Mouse (Mus musculus) MEL (cell line): ENCODE measurements around the gene Atp6v1g1. TPM values are rescaled to one million over a fixed set of nuclear protein-coding genes. Genes with fewer than 3 reads are reported as not detected.

Experiments used
- DNase-seq: peaks from one replicate; pipeline ENCODE4 v3.0.0; 2011; ENCODE audit warnings: low read depth, low spot score
- H3K27ac ChIP-seq: 2 replicates; pipeline ENCODE4 v1.5.1; 2012; ENCODE audit warnings: low read depth, mild to moderate bottlenecking, control low read depth, low read length, moderate library complexity; ENCODE audit not compliant: control insufficient read depth
- H3K27me3 ChIP-seq, 2 experiments: fragments of 150-350 bp in 1 of 2; sonication (generic) in 1 of 2; 2 replicates each; pipeline ENCODE4 v1.6.1; 2012; ENCODE audit warnings: low read length in 2 of 2, mild to moderate bottlenecking in 2 of 2, improper control_type of control experiment in 1 of 2, moderate library complexity in 1 of 2; ENCODE audit not compliant: insufficient read depth in 2 of 2, control insufficient read depth in 1 of 2
- H3K36me3 ChIP-seq, 2 experiments: 2 replicates each; pipeline ENCODE4 v1.6.1; 2012 to 2014; ENCODE audit warnings: low read length in 2 of 2, improper control_type of control experiment in 1 of 2, inconsistent platforms in 1 of 2, mild to moderate bottlenecking in 1 of 2; ENCODE audit not compliant: insufficient read depth in 2 of 2, control insufficient read depth in 1 of 2
- H3K4me1 ChIP-seq, 2 experiments: fragments of 150-350 bp in 1 of 2; sonication (generic) in 1 of 2; 2 replicates each; pipeline ENCODE4 v1.6.1; 2012; ENCODE audit warnings: low read length in 2 of 2, improper control_type of control experiment in 1 of 2, mild to moderate bottlenecking in 1 of 2; ENCODE audit not compliant: insufficient read depth in 2 of 2, control insufficient read depth in 1 of 2
- H3K4me3 ChIP-seq, 2 experiments: fragments of 150-350 bp in 1 of 2; sonication (generic) in 1 of 2; 2 replicates each; pipeline ENCODE4 v1.5.1; 2012; ENCODE audit warnings: low read depth in 2 of 2, low read length in 2 of 2, mild to moderate bottlenecking in 2 of 2, moderate library complexity in 2 of 2, control low read depth in 1 of 2, improper control_type of control experiment in 1 of 2; ENCODE audit not compliant: control insufficient read depth in 1 of 2, insufficient read depth in 1 of 2
- H3K79me2 ChIP-seq: 2 replicates; pipeline ENCODE4 v1.6.1; 2012; ENCODE audit warnings: mild to moderate bottlenecking, low read length, moderate library complexity; ENCODE audit not compliant: control insufficient read depth, poor library complexity, insufficient read depth
- H3K9ac ChIP-seq: 2 replicates; pipeline ENCODE4 v1.6.1; 2012; ENCODE audit warnings: low read depth, mild to moderate bottlenecking, control low read depth, low read length, moderate library complexity; ENCODE audit not compliant: control insufficient read depth, poor library complexity, severe bottlenecking
- H3K9me3 ChIP-seq: fragments of 150-350 bp; sonication (generic); replicated peaks from 2 replicates; pipeline ENCODE4 v1.6.1; 2012; ENCODE audit warnings: mild to moderate bottlenecking, low read length, improper control_type of control experiment, moderate library complexity; ENCODE audit not compliant: insufficient read depth
- CHD2 ChIP-seq: IDR thresholded peaks from 2 replicates; pipeline ENCODE4 v1.6.1; 2011; ENCODE audit warnings: low read length, improper control_type of control experiment
- CTCF ChIP-seq, 3 experiments: IDR thresholded peaks in 2 of 3; conservative IDR thresholded peaks in 1 of 3; 2 replicates each; pipeline ENCODE4 v1.5.1; 2011 to 2012; ENCODE audit warnings: low read length in 3 of 3, low read depth in 2 of 3, mild to moderate bottlenecking in 2 of 3, improper control_type of control experiment in 1 of 3, inconsistent platforms in 1 of 3, mixed read lengths in 1 of 3, moderate library complexity in 1 of 3; ENCODE audit not compliant: control insufficient read depth in 1 of 3, insufficient read depth in 1 of 3, poor library complexity in 1 of 3, severe bottlenecking in 1 of 3
- E2F4 ChIP-seq: IDR thresholded peaks from 2 replicates; pipeline ENCODE4 v1.6.1; 2011; ENCODE audit warnings: low read depth, low read length, improper control_type of control experiment, borderline replicate concordance
- ELF1 ChIP-seq: IDR thresholded peaks from 2 replicates; pipeline ENCODE4 v1.6.1; 2014; ENCODE audit warnings: low read depth, mild to moderate bottlenecking, inconsistent platforms, low read length, improper control_type of control experiment, moderate library complexity
- EP300 ChIP-seq, 2 experiments: IDR thresholded peaks; 2 replicates each; pipeline ENCODE4 v1.6.1; 2011; ENCODE audit warnings: improper control_type of control experiment in 2 of 2, low read length in 2 of 2, low read depth in 1 of 2, mild to moderate bottlenecking in 1 of 2
- KAT2A ChIP-seq: conservative IDR thresholded peaks from 2 replicates; pipeline ENCODE4 v1.6.1; 2012; ENCODE audit warnings: low read depth, low read length, improper control_type of control experiment, inconsistent platforms
- MAFK ChIP-seq: IDR thresholded peaks from 2 replicates; pipeline ENCODE4 v1.6.1; 2011; ENCODE audit warnings: low read depth, mild to moderate bottlenecking, low read length, improper control_type of control experiment, borderline replicate concordance
- MAX ChIP-seq: IDR thresholded peaks from 2 replicates; pipeline ENCODE4 v1.6.1; 2011; ENCODE audit warnings: low read length, improper control_type of control experiment
- MXI1 ChIP-seq: IDR thresholded peaks from 2 replicates; pipeline ENCODE4 v1.6.1; 2011; ENCODE audit warnings: mild to moderate bottlenecking, low read depth, low read length, improper control_type of control experiment
- MYB ChIP-seq: IDR thresholded peaks from 2 replicates; pipeline ENCODE4 v1.6.1; 2011; ENCODE audit warnings: mild to moderate bottlenecking, low read depth, low read length, improper control_type of control experiment
- NELFE ChIP-seq: IDR thresholded peaks from 2 replicates; pipeline ENCODE4 v1.6.1; 2011; ENCODE audit warnings: low read depth, low read length, improper control_type of control experiment
- NRF1 ChIP-seq: IDR thresholded peaks from 2 replicates; pipeline ENCODE4 v1.6.1; 2014; ENCODE audit warnings: low read depth, mild to moderate bottlenecking, inconsistent platforms, low read length, improper control_type of control experiment, moderate library complexity; ENCODE audit not compliant: poor library complexity, insufficient read depth, severe bottlenecking
- POLR2A ChIP-seq, 2 experiments: IDR thresholded peaks; 2 replicates each; pipeline ENCODE4 v1.6.1; 2011 to 2012; ENCODE audit warnings: low read length in 2 of 2, mild to moderate bottlenecking in 2 of 2, control low read depth in 1 of 2, improper control_type of control experiment in 1 of 2, low read depth in 1 of 2, moderate library complexity in 1 of 2; ENCODE audit not compliant: control insufficient read depth in 1 of 2, insufficient read depth in 1 of 2, poor library complexity in 1 of 2
- POLR2AphosphoS2 ChIP-seq: IDR thresholded peaks from 2 replicates; pipeline ENCODE4 v1.6.1; 2011; ENCODE audit warnings: low read length, improper control_type of control experiment
- RCOR1 ChIP-seq: IDR thresholded peaks from 2 replicates; pipeline ENCODE4 v1.6.1; 2012; ENCODE audit warnings: low read depth, mild to moderate bottlenecking, inconsistent platforms, low read length, improper control_type of control experiment
- TAL1 ChIP-seq: IDR thresholded peaks from 2 replicates; pipeline ENCODE4 v1.6.1; 2012; ENCODE audit warnings: mild to moderate bottlenecking, inconsistent platforms, low read length, moderate library complexity, mixed read lengths
- TCF12 ChIP-seq: IDR thresholded peaks from 2 replicates; pipeline ENCODE4 v1.6.1; 2014; ENCODE audit warnings: low read depth, mild to moderate bottlenecking, inconsistent platforms, low read length, improper control_type of control experiment, moderate library complexity
- USF1 ChIP-seq: IDR thresholded peaks from 2 replicates; pipeline ENCODE4 v1.6.1; 2014; ENCODE audit warnings: low read depth, mild to moderate bottlenecking, inconsistent platforms, low read length, improper control_type of control experiment, moderate library complexity
- USF2 ChIP-seq, 2 experiments: IDR thresholded peaks; 2 replicates each; pipeline ENCODE4 v1.6.1; 2011 to 2012; ENCODE audit warnings: improper control_type of control experiment in 2 of 2, low read length in 2 of 2, borderline replicate concordance in 1 of 2, inconsistent platforms in 1 of 2, low read depth in 1 of 2, mild to moderate bottlenecking in 1 of 2; ENCODE audit not compliant: insufficient read depth in 1 of 2
- ZMIZ1 ChIP-seq: IDR thresholded peaks from 2 replicates; pipeline ENCODE4 v1.6.1; 2012; ENCODE audit warnings: low read depth, mild to moderate bottlenecking, inconsistent platforms, low read length, improper control_type of control experiment, moderate library complexity
- ZNF384 ChIP-seq: IDR thresholded peaks from 2 replicates; pipeline ENCODE4 v1.6.1; 2012; ENCODE audit warnings: low read depth, mild to moderate bottlenecking, inconsistent platforms, low read length, improper control_type of control experiment
- polyA plus RNA-seq, 2 experiments: library from polyadenylated mRNA; stranded (reverse) in 1 of 2; unstranded in 1 of 2; fragments of >175 nt in 1 of 2; fragments of >200 nt in 1 of 2; gene quantifications; 2 replicates each; pipeline versions ENCODE4 v1.2.1 to v1.2.4; 2012; ENCODE audit warnings: low replicate concordance in 2 of 2, low read depth in 1 of 2; ENCODE audit not compliant: insufficient read length in 2 of 2, insufficient read depth in 1 of 2, missing spikeins in 1 of 2
- total RNA-seq: library from RNA; depleted of rRNA; stranded (reverse); fragments of 300-350 nt; gene quantifications from 2 replicates; pipeline ENCODE4 v1.2.3, GENCODE M21; 2012

Atp6v1g1 gene
- total and polyA plus RNA-seq, 3 experiments = 122 to 164 TPM; not detected in 1

GRCm38 (mm10) chr4:63554616-63555015 is 10.0 kb downstream of the Atp6v1g1 start:
- Histone ChIP-seq H3K4me3 (no peak overlapping the region), H3K9me3 (no peaks in the 10 kb centered on the region), H3K4me1 (peaks cover 0 to 4% of the 10 kb centered on the region in 2 experiments; a peak in 1 of 4 replicates), H3K79me2 (peaks cover 9% of the 10 kb centered on the region; the same call in 1 of the 2 replicates), H3K27me3 (no peaks in the 10 kb centered on the region), H3K27ac (no peak overlapping the region), H3K9ac (no peak overlapping the region), H3K36me3 (peaks cover 5 to 7% of the 10 kb centered on the region in 2 experiments; a peak in 3 of 4 replicates)
- TF ChIP-seq RCOR1 (no peak), ZMIZ1 (no peak), TCF12 (no peak), NRF1 (no peak), CTCF (IDR thresholded peaks at IDR 0.05 in 2 of 3, conservative IDR thresholded peaks at IDR 0.05 in 1 of 3; ENCODE audit: control insufficient read depth in 1 of 3, insufficient read depth in 1 of 3, low read depth in 2 of 3, low read length in 3 of 3, poor library complexity in 1 of 3, severe bottlenecking in 1 of 3) (no peak), E2F4 (no peak), MAFK (no peak), MAX (no peak), CHD2 (no peak), MYB (no peak), ZNF384 (no peak), USF1 (no peak), TAL1 (no peak), MXI1 (no peak), NELFE (no peak), KAT2A (no peak), POLR2AphosphoS2 (no peak)
- no peak for DNase-seq

GRCm38 (mm10) chr4:63555111-63555510 is 10.5 kb downstream of the Atp6v1g1 start:
- no peak overlapping the region for H3K4me3 ChIP-seq
- no peak overlapping the region for H3K27ac ChIP-seq
- H3K9ac ChIP-seq = no peak overlapping the region
- H3K4me1 ChIP-seq = peaks cover 0 to 9% of the 10 kb centered on the region in 2 experiments; a peak in 2 of 4 replicates
- no peaks in the 10 kb centered on the region for H3K9me3 ChIP-seq
- DNase-seq = no peak
- peaks cover 9% of the 10 kb centered on the region; the same call in 1 of the 2 replicates for H3K79me2 ChIP-seq
- no peaks in the 10 kb centered on the region for H3K27me3 ChIP-seq
- TF ChIP-seq USF2 (IDR thresholded peaks at IDR 0.05; ENCODE audit: borderline replicate concordance in 1 of 2, insufficient read depth in 1 of 2, low read depth in 1 of 2, low read length in 2 of 2) = no peak
- no peak for TF ChIP-seq POLR2A (IDR thresholded peaks at IDR 0.05; ENCODE audit: control insufficient read depth in 1 of 2, insufficient read depth in 1 of 2, low read depth in 1 of 2, low read length in 2 of 2, poor library complexity in 1 of 2)
- TF ChIP-seq EP300 (IDR thresholded peaks at IDR 0.05; ENCODE audit: low read depth in 1 of 2, low read length in 2 of 2) = no peak
- TF ChIP-seq ELF1 = no peak
- peaks cover 5 to 7% of the 10 kb centered on the region in 2 experiments; a peak in 3 of 4 replicates for H3K36me3 ChIP-seq
